Mouse (Mus musculus) megakaryocyte progenitor cell, adult 5-6 weeks (primary cell): ENCODE results near the gene Rtn2. TPM values are rescaled to one million over a fixed set of nuclear protein-coding genes. Genes with fewer than 3 reads are reported as not detected.

Experiments used
- ATAC-seq: replicated peaks from 2 replicates; pipeline ENCODE4 v1.8.0; 2016; ENCODE audit warnings: mild to moderate bottlenecking, moderate TSS enrichment, inconsistent platforms; ENCODE audit not compliant: poor library complexity
- total RNA-seq, 2 experiments: library from RNA; stranded (forward) in 1 of 2; stranded (reverse) in 1 of 2; fragments of 157-497, 149-512 nt in 1 of 2; fragments of 200-1000 nt in 1 of 2; gene quantifications; 2 replicates each; pipeline versions ENCODE4 v1.2.3 to v1.2.4; 2015 to 2017

The Rtn2 gene
- total RNA-seq, 2 experiments from 2014 or later, result not detected

DNA sequence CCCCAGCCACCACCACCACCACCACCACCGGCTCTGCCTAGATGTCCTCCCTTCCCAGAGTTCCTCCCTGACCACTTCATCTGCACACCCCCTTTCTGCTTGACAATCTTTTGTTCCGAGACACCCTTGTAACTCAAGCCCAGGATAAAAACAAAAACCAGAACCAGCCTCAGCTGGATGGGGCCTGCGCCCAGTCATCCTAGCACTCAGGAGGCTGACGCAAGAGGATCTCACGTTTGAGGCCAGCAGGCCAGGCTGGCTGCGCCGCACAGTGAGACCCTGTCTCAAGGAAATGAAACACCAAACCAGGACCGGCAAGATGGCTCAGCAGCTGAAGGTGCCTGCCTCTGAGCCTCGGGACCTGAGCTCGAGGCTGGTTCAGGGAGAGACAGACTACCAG, 15.4 kb upstream of the Rtn2 start:
- peak; percentile 12; the same call in 1 of the 2 replicates for ATAC-seq

- ATAC-seq, result no peak
Observed at GRCm38 (mm10) chr7:19268993-19269681, 13.3 kb upstream of the Rtn2 start.

DNA sequence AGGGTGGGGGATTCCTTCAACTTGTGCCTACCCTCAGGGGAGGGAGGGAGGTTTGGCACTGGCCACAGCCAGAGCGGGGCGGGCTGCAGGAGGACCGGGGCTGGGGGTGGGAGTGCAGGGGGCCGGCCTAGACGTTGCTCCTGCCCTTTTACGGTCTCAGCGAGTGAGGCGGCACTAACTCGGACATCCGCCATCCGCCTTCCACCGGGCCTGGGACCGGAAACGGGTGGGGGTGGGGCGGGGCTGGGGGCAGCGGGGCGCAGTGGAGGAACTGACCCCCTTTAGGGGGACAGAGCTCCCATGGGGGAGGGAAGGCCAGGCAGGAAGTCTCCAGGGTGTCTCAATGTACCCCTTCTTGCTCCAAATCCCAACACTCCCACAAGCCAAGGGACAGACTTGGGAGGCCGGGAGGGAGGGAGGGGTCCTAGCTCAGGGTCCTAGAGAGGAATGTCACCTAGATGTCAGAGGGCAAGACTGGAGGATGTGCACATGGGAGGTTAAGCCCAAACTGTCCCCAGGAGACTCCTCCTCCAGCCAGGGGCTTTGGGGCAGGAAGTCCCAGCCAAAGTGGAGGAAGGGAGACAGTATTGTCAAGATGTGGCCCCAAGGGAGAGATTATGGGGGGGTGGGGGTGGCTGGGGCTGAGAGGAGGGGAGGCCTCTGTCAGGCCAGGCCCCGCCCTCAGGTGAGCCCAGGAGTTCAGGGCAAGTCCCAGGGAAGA, 12.5 kb upstream of the Rtn2 start:
- no peak for ATAC-seq

- no peak for ATAC-seq
Observed at GRCm38 (mm10) chr7:19270509-19271237, 11.8 kb upstream of the Rtn2 start.

DNA sequence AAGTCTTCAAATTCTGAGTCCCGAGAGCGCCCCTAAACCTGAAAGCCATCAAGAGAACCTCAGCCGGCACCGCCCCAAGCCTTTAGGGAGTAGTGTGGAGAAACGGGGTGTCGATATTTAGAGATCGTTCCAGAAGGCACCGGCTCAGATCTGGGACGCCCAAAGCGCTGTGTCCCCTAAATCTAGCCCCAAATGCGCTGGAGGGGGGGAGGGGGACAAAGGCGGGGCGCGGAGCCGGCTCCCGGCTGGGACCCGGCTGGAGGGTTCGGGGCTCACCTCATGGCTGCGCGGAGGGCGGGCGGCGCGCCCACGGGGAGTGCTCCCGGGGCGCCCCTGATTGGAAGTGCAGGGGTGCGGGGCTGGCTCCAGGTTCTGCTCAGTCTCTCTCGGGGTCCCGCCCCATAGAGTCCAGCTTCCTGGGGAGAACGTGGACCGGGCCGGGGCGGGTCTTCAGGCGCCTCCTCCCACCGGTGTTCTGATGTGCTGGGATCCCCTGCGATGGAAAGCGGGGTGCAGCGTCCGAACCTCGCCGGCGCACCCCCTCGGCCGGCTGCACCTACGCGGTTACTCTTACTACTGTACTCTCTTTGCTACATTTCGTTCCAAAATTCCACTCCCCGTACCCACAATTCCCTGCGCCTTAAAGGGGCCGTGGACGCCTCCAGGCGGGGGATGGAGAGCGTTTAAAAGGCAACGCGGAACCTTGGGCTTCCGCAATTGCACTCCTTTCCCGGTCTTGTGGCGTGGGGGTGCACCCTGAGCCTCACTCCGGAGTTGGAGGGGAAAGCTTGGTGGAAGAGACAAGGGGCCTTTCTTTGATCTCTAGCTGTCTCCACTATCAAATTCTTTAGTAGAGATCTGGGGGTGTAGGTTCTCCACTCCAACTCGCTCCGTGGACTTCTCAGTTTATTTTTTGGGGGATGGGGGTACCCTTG, 10.9 kb upstream of the Rtn2 start, which contains the start of gene Vasp:
TSS of gene Vasp (minus strand) at position 580 of the 935 bp plus-strand sequence.
- ATAC-seq, result peak; percentile 71

DNA sequence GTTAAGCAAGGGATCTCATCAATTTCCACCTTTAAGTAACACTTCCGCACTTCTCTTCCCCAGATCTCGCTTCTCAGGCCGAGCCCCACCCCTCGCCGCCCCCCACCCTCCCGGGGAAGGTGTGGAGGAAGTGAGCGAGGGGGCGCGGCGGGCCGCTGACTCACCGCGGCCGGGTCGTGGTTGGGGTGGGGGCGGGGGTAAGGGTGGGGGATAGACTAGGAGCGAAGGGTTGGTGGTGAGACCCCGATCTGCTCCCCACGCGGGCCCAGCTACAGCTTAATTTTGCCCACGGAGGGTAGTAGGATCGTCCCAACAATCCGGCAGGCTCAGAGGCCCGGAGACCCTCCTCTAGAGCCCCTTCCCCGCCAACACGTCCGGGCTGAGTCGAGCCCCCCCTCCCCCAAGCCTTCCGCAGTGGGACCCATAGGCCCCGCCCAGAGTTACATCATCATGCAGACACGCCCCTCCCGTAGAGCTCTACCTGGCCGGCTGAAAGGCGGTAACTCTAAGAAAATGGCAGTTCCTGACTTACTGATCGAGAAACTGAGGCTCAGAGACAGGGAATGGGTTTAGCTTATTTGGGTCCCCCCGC, 10.2 kb upstream of the Rtn2 start:
- ATAC-seq, result peak; percentile 52

DNA sequence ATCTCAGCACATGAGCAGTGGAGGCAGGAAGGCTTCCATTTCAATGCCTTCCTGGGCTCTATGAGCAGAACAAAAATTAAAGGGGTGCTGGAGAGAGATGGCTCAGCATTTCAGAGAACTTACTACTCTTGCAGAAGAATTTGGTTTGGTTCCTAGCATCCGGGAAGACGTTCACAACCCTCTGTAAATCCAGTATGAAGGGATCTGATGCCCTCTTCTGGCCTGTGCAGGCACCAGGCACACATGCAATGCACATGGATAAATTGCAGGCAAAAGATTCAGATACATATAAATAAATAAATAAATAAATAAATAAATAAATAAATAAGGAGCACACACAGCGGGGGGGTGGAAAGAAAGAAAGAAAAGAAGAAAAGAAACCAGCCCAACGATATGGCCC, 6.2 kb upstream of the Rtn2 start:
- no peak for ATAC-seq

GRCm38 (mm10) chr7:19279052-19279451, 3.4 kb upstream of the Rtn2 start:
- no peak for ATAC-seq

- ATAC-seq, result no peak
Observed at GRCm38 (mm10) chr7:19279581-19280114, 2.8 kb upstream of the Rtn2 start, which contains the start of gene Ppm1n. Gene Ppm1n (minus strand): TSS chr7:19280064.

- ATAC-seq, result peak; percentile 38
Observed at GRCm38 (mm10) chr7:19281680-19282304, 632 bp upstream of the Rtn2 start.

GRCm38 (mm10) chr7:19282791-19283405, 474 bp downstream of the Rtn2 start:
- ATAC-seq, result peak; percentile 62

DNA sequence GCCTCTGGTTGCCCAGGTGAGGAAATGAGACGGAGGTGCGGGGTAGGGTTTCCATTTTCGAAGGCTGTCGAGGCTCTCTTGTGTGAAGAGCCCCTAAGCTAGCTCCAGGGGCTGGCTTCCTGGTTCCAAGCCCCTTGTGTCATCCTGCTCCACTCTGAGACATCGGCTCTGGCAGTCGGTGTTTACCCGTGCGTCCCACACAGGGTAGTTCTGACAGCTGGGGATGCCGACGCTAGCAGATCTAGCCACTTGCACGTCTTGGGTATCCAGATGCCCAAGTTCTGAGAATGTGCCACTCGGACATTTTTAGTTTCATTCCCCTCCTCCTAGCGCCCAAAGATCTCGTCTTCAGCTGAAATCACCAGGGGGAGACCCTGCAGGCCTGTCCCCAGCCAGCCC, 981 bp downstream of the Rtn2 start:
- ATAC-seq, result no peak

- ATAC-seq, result peak; percentile 49
Observed at GRCm38 (mm10) chr7:19284763-19285162, 2.3 kb downstream of the Rtn2 start.

- ATAC-seq, result 0 out of 2 replicates have a peak, but pooled peaks have one; percentile 28
Observed at GRCm38 (mm10) chr7:19290969-19291596, 8.7 kb downstream of the Rtn2 start.

DNA sequence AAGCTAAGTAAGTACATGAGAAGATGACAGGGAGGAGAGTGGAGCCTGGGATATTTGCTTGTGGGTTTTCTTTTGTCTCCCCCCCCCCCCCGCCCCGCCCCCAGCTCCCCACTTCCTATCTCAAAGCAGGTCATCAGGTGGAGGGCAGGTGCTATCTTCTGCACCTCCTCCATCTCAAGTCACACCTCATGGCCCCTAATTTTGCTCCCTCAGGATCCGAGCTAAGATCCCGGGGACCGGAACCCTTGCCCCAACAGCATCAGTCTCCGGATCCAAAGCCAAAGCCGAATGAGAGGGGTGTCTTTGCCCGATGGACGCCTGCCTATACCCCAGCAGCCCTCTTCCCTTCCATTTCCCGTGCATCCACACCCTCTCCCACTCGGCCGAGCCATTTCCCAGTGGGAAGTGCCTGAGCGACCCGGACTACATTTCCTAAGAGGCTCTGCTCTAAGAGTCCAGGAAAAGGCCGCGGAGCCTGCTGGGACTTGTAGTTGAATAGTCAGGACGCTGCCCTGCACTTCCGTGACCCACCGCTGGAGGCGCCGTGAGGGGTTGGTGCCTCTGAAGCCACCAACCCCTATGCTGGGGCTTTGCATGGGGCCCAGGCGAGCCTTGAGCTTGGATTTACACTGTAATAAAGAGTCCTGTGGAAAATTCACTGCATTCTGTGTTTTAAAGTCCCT, 13.2 kb downstream of the Rtn2 start:
- ATAC-seq, result peak; percentile 92

GRCm38 (mm10) chr7:19297034-19297433, 14.6 kb downstream of the Rtn2 start:
- no peak for ATAC-seq

DNA sequence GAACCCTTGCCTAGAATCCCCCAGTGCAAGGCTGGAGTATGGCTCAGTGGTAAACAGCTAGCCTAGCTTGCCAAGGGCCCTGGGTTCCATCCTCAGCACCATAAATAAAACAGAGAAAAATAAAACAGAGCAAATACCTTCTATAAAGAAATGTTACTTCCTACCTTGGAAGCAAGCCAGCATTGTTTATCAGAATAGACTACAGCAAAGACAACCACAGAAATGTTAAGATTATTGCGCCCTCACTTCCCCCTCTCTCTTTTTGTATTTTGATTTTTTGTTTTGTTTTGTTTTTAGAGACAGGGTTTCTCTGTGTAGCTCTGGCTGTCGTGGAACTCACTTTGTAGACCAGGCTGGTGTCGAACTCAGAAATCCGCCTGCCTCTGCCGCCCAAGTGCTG, 15.4 kb downstream of the Rtn2 start:
- no peak for ATAC-seq

DNA sequence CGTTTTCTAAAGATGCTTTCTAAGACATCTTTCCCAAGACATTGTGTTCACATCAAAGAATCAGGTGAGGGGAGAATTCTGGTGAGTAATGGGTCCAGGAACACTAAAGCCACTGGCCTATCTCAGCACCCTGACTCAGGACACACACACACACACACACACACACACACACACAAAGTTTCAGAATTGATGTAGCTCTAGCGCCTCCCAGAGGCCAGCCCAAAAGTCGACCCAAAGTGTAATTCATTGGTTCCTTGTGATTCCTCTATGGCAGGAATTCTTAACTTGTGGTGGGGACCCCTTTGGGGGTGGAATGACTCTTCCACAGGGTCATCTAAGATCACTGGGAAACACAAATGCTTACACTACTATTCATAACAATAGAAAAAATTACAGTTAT, 16.8 kb downstream of the Rtn2 start:
- ATAC-seq, result peak; percentile 40
